Mouse (Mus musculus) myocyte (in vitro differentiated cells): ENCODE measurements around the gene Mettl14.

Experiments
- CEBPB ChIP-seq: IDR thresholded peaks from 2 replicates; pipeline ENCODE4 v1.6.1; 2011; ENCODE audit warnings: mild to moderate bottlenecking, moderate library complexity; ENCODE audit not compliant: poor library complexity, insufficient read depth, severe bottlenecking
- POLR2A ChIP-seq: IDR thresholded peaks from one replicate; pipeline ENCODE4 v1.6.1; 2011; ENCODE audit warnings: low read depth, mild to moderate bottlenecking, control low read depth, moderate library complexity; ENCODE audit not compliant: insufficient read length
- POLR2AphosphoS2 ChIP-seq: IDR thresholded peaks from one replicate; pipeline ENCODE4 v1.6.1; 2011; ENCODE audit warnings: low read depth, control low read depth; ENCODE audit not compliant: insufficient read length
- USF1 ChIP-seq: IDR thresholded peaks from one replicate; pipeline ENCODE4 v1.6.1; 2011; ENCODE audit warnings: low read depth, mild to moderate bottlenecking, control low read depth, moderate library complexity

DNA sequence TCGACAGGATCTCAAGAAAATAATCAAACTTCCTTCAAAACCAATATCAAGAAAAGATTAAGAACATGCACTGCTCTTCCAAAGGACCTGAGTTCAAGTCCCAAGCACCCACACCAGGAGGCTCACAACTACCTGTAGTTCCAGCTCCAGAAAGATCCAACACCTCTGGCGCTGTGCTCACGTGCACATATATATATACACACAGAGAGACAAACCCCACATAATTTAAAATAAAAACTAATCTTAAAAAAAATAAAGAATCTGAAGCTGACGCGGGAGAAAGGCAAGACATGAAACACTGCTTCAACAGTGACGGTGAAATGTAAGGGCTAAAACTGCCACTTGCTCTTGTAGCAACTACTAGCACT lies 806 bp downstream of the Mettl14 start:
- TF ChIP-seq CEBPB, result no peak
- no peak for TF ChIP-seq POLR2A
- TF ChIP-seq USF1, result no peak
- TF ChIP-seq POLR2AphosphoS2, result no peak
